Mouse (Mus musculus): ENCODE results near the gene Praf2. TPM values are rescaled to one million over a fixed set of nuclear protein-coding genes. Genes with fewer than 3 reads are reported as not detected.

The Praf2 gene
- polyA plus RNA-seq, 1 experiment from 2014 or later, result 74.5 TPM

Other genes with a start within 250 kb of the Praf2 start
- 0.07 and 0.36 TPM in 2 replicates for gene Foxp3, start 154.8 kb upstream of the Praf2 start, polyA plus RNA-seq (2014; fragmentation: Nextera tagmentation; extraction: Ambion mirVana)
- gene Ppp1r3f, start 154.2 kb upstream of the Praf2 start, polyA plus RNA-seq (2014; fragmentation: Nextera tagmentation; extraction: Ambion mirVana), result 1.9 and 2.4 TPM in 2 replicates
- 25.2 and 32.6 TPM in 2 replicates for gene Ccdc22, start 122.9 kb upstream of the Praf2 start, polyA plus RNA-seq (2014; fragmentation: Nextera tagmentation; extraction: Ambion mirVana)
- 0.04 TPM in 1 of 2 replicates, not detected in the other for gene Cacna1f, start 121.4 kb upstream of the Praf2 start, polyA plus RNA-seq (2014; fragmentation: Nextera tagmentation; extraction: Ambion mirVana)
- 1.4 and 1.5 TPM in 2 replicates for gene Syp, start 90.0 kb upstream of the Praf2 start, polyA plus RNA-seq (2014; fragmentation: Nextera tagmentation; extraction: Ambion mirVana)
- 6.9 and 9.7 TPM in 2 replicates for gene Prickle3, start 71.2 kb upstream of the Praf2 start, polyA plus RNA-seq (2014; fragmentation: Nextera tagmentation; extraction: Ambion mirVana)
- gene Plp2, start 57.0 kb upstream of the Praf2 start, polyA plus RNA-seq (2014; fragmentation: Nextera tagmentation; extraction: Ambion mirVana), result 188 and 190 TPM in 2 replicates
- gene Magix, start 47.2 kb upstream of the Praf2 start, polyA plus RNA-seq (2014; fragmentation: Nextera tagmentation; extraction: Ambion mirVana), result 0.28 and 0.29 TPM in 2 replicates
- 21.3 and 47.4 TPM in 2 replicates for gene Gpkow, start 31.3 kb upstream of the Praf2 start, polyA plus RNA-seq (2014; fragmentation: Nextera tagmentation; extraction: Ambion mirVana)
- gene Wdr45, start 14.1 kb upstream of the Praf2 start, polyA plus RNA-seq (2014; fragmentation: Nextera tagmentation; extraction: Ambion mirVana), result 26.0 and 34.0 TPM in 2 replicates
- gene Gm45208, start 6.2 kb upstream of the Praf2 start, polyA plus RNA-seq (2014; fragmentation: Nextera tagmentation; extraction: Ambion mirVana), result 0.23 TPM in 1 of 2 replicates, not detected in the other
- 15.6 and 21.5 TPM in 2 replicates for gene Ccdc120, start 22.5 kb downstream of the Praf2 start, polyA plus RNA-seq (2014; fragmentation: Nextera tagmentation; extraction: Ambion mirVana)
- 19.7 and 25.6 TPM in 2 replicates for gene Tfe3, start 34.1 kb downstream of the Praf2 start, polyA plus RNA-seq (2014; fragmentation: Nextera tagmentation; extraction: Ambion mirVana)
- gene Gripap1, start 61.3 kb downstream of the Praf2 start, polyA plus RNA-seq (2014; fragmentation: Nextera tagmentation; extraction: Ambion mirVana), result 34.5 and 35.8 TPM in 2 replicates
- 1.7 and 2.6 TPM in 2 replicates for gene Kcnd1, start 93.8 kb downstream of the Praf2 start, polyA plus RNA-seq (2014; fragmentation: Nextera tagmentation; extraction: Ambion mirVana)
- gene Otud5, start 112.9 kb downstream of the Praf2 start, polyA plus RNA-seq (2014; fragmentation: Nextera tagmentation; extraction: Ambion mirVana), result 29.6 and 29.8 TPM in 2 replicates
- gene Pim2, start 149.8 kb downstream of the Praf2 start, polyA plus RNA-seq (2014; fragmentation: Nextera tagmentation; extraction: Ambion mirVana), result 6.7 and 8.1 TPM in 2 replicates
- 12.6 and 14.1 TPM in 2 replicates for gene Slc35a2, start 155.6 kb downstream of the Praf2 start, polyA plus RNA-seq (2014; fragmentation: Nextera tagmentation; extraction: Ambion mirVana)
- 102 and 113 TPM in 2 replicates for gene Pqbp1, start 170.8 kb downstream of the Praf2 start, polyA plus RNA-seq (2014; fragmentation: Nextera tagmentation; extraction: Ambion mirVana)
- 173 and 218 TPM in 2 replicates for gene Timm17b, start 170.9 kb downstream of the Praf2 start, polyA plus RNA-seq (2014; fragmentation: Nextera tagmentation; extraction: Ambion mirVana)
- not detected in 2 replicates for gene Gm10491, start 179.4 kb downstream of the Praf2 start, polyA plus RNA-seq (2014; fragmentation: Nextera tagmentation; extraction: Ambion mirVana)
- not detected in 2 replicates for gene Gm10490, start 181.1 kb downstream of the Praf2 start, polyA plus RNA-seq (2014; fragmentation: Nextera tagmentation; extraction: Ambion mirVana)
- gene Pcsk1n, start 191.4 kb downstream of the Praf2 start, polyA plus RNA-seq (2014; fragmentation: Nextera tagmentation; extraction: Ambion mirVana), result 0.09 and 0.14 TPM in 2 replicates
- not detected in 2 replicates for gene Eras, start 200.2 kb downstream of the Praf2 start, polyA plus RNA-seq (2014; fragmentation: Nextera tagmentation; extraction: Ambion mirVana)
- gene Hdac6, start 219.4 kb downstream of the Praf2 start, polyA plus RNA-seq (2014; fragmentation: Nextera tagmentation; extraction: Ambion mirVana), result 28.7 and 51.3 TPM in 2 replicates
- 0.49 and 0.53 TPM in 2 replicates for gene Gata1, start 249.6 kb downstream of the Praf2 start, polyA plus RNA-seq (2014; fragmentation: Nextera tagmentation; extraction: Ambion mirVana)